Mouse (Mus musculus) heart, adult 2 months (tissue): Measurements from ENCODE around the gene Slc16a1. TPM values are rescaled to one million over a fixed set of nuclear protein-coding genes. Genes with fewer than 3 reads are reported as not detected.

ENCODE experiments used
- polyA plus RNA-seq: library from polyadenylated mRNA; depleted of rRNA; stranded (reverse); fragments of >200 nt; gene quantifications from 2 replicates; pipeline ENCODE4 v1.2.3, GENCODE M21; 2012; rRNA removed
- total RNA-seq, 2 experiments: library from RNA; stranded (reverse); gene quantifications; 2 replicates each; pipeline ENCODE4 v1.2.3; 2021

Gene Slc16a1
- total and polyA plus RNA-seq, 3 experiments, result 91.9 to 177 (median 157) TPM

Other genes starting within 250 kb of the Slc16a1 start
- 1 to 10 TPM; 8.9 TPM for gene Lrig2, start 126.8 kb upstream of the Slc16a1 start, total RNA-seq
- gene Lrig2, start 126.8 kb upstream of the Slc16a1 start, polyA plus RNA-seq, result 3.7 and 6.3 TPM in 2 replicates
- gene Ppm1j, start 142.4 kb downstream of the Slc16a1 start, total RNA-seq, result 10 to 100 TPM; 17.5 to 20.1 TPM
- 42.4 and 47.6 TPM in 2 replicates for gene Ppm1j, start 142.4 kb downstream of the Slc16a1 start, polyA plus RNA-seq
- 1 to 10 TPM; 1.2 to 1.4 TPM for gene Fam19a3, start 143.2 kb downstream of the Slc16a1 start, total RNA-seq
- 2.4 and 3.4 TPM in 2 replicates for gene Fam19a3, start 143.2 kb downstream of the Slc16a1 start, polyA plus RNA-seq
- 10 to 100 TPM; 83.8 to 89.9 TPM for gene Rhoc, start 149.7 kb downstream of the Slc16a1 start, total RNA-seq
- 85.3 and 101 TPM in 2 replicates for gene Rhoc, start 149.7 kb downstream of the Slc16a1 start, polyA plus RNA-seq
- gene Mov10, start 179.9 kb downstream of the Slc16a1 start, total RNA-seq, result 1 to 10 TPM; 4.6 to 5.9 TPM
- gene Mov10, start 179.9 kb downstream of the Slc16a1 start, polyA plus RNA-seq, result 5.7 and 7.4 TPM in 2 replicates
- gene St7l, start 225.3 kb downstream of the Slc16a1 start, total RNA-seq, result 10 to 100 TPM; 16.7 to 19.3 TPM
- 3.7 and 7.2 TPM in 2 replicates for gene St7l, start 225.3 kb downstream of the Slc16a1 start, polyA plus RNA-seq
- gene Capza1, start 225.8 kb downstream of the Slc16a1 start, total RNA-seq, result 10 to 100 TPM; 30.1 to 36.6 TPM
- 18.3 and 32.1 TPM in 2 replicates for gene Capza1, start 225.8 kb downstream of the Slc16a1 start, polyA plus RNA-seq